Mouse (Mus musculus) erythroblast, embryonic 14.5 days (primary cell): Measurements from ENCODE around the gene Opa1. TPM values are rescaled to one million over a fixed set of nuclear protein-coding genes. Genes with fewer than 3 reads are reported as not detected.

ENCODE experiments used
- H3K27me3 ChIP-seq: 2 replicates; pipeline ENCODE4 v1.6.1; 2012; ENCODE audit warnings: inconsistent platforms; ENCODE audit not compliant: control insufficient read depth
- H3K36me3 ChIP-seq: 2 replicates; pipeline ENCODE4 v1.6.1; 2012; ENCODE audit warnings: mild to moderate bottlenecking, inconsistent platforms; ENCODE audit not compliant: control insufficient read depth
- H3K4me1 ChIP-seq: 2 replicates; pipeline ENCODE4 v1.6.1; 2012; ENCODE audit warnings: inconsistent platforms; ENCODE audit not compliant: control insufficient read depth
- H3K4me3 ChIP-seq: replicated peaks from 2 replicates; pipeline ENCODE3; 2012; ENCODE audit warnings: moderate library complexity, mild to moderate bottlenecking, inconsistent platforms
- H3K9me3 ChIP-seq: 2 replicates; pipeline ENCODE4 v1.6.1; 2012; ENCODE audit warnings: low read length, inconsistent platforms, mixed read lengths; ENCODE audit not compliant: control insufficient read depth
- GATA1 ChIP-seq: IDR thresholded peaks from 2 replicates; pipeline ENCODE4 v1.6.1; 2012; ENCODE audit warnings: low read length, inconsistent platforms, mixed read lengths
- TAL1 ChIP-seq: IDR thresholded peaks from 3 replicates; pipeline ENCODE4 v1.6.1; 2012; ENCODE audit warnings: low read length, inconsistent platforms, mixed read lengths
- polyA plus RNA-seq: library from polyadenylated mRNA; stranded (reverse); fragments of >175 nt; gene quantifications from 2 replicates; pipeline ENCODE4 v1.2.3, GENCODE M21; 2012

The Opa1 gene
- polyA plus RNA-seq, 1 experiment, result 0.54 TPM

- no peaks in the 10 kb centered on the region for H3K27me3 ChIP-seq
- no peak overlapping the region for H3K4me3 ChIP-seq
- no peaks in the 10 kb centered on the region for H3K36me3 ChIP-seq
- no peaks in the 10 kb centered on the region for H3K9me3 ChIP-seq
- H3K4me1 ChIP-seq, result no peaks in the 10 kb centered on the region
- TF ChIP-seq TAL1, result no peak
Measured at GRCm38 (mm10) chr16:29693791-29694419, 114.8 kb downstream of the Opa1 start.

GRCm38 (mm10) chr16:29694420-29694959, 115.4 kb downstream of the Opa1 start:
- no peak for TF ChIP-seq TAL1
- TF ChIP-seq GATA1, result no peak
- Histone ChIP-seq H3K4me3 (no peak overlapping the region), H3K36me3 (no peaks in the 10 kb centered on the region), H3K27me3 (no peaks in the 10 kb centered on the region), H3K4me1 (no peaks in the 10 kb centered on the region), H3K9me3 (no peaks in the 10 kb centered on the region)

Other genes with a start within 250 kb of the Opa1 start
- not detected in 2 replicates for gene Atp13a5, start 200.6 kb upstream of the Opa1 start, polyA plus RNA-seq
- gene Atp13a4, start 34.5 kb upstream of the Opa1 start, polyA plus RNA-seq, result not detected in 2 replicates